Mouse (Mus musculus) hindbrain, postnatal 0 days (tissue): ENCODE data around the gene Ddx23. TPM values are rescaled to one million over a fixed set of nuclear protein-coding genes. Genes with fewer than 3 reads are reported as not detected.

ENCODE experiments used
- ATAC-seq: fragments of 200-750 bp; cut with Nextera tagmentation; 2 replicates; pipeline ENCODE4 v1.8.0; 2017; ENCODE audit warnings: mild to moderate bottlenecking, moderate TSS enrichment, moderate library complexity
- DNase-seq: peaks from one replicate; pipeline ENCODE4 v3.0.0-alpha.2; 2015; ENCODE audit warnings: low spot score
- H3K27ac ChIP-seq: fragments of 300-500 bp; sonication (generic); 2 replicates; pipeline ENCODE4 v1.5.1; 2014; ENCODE audit warnings: mild to moderate bottlenecking
- H3K27me3 ChIP-seq: fragments of 300-500 bp; sonication (generic); 2 replicates; pipeline ENCODE4 v1.6.1; 2014; ENCODE audit warnings: low read length, mixed read lengths; ENCODE audit not compliant: insufficient read depth
- H3K36me3 ChIP-seq: fragments of 300-500 bp; sonication (generic); 2 replicates; pipeline ENCODE4 v1.6.1; 2014; ENCODE audit warnings: low read length, mixed read lengths; ENCODE audit not compliant: insufficient read depth
- H3K4me1 ChIP-seq: fragments of 300-500 bp; sonication (generic); 2 replicates; pipeline ENCODE4 v1.6.1; 2014; ENCODE audit warnings: antibody characterized with exemption, low read length, mixed read lengths; ENCODE audit not compliant: insufficient read depth
- H3K4me2 ChIP-seq: fragments of 300-500 bp; sonication (generic); 2 replicates; pipeline ENCODE4 v1.6.1; 2014; ENCODE audit warnings: low read depth, mild to moderate bottlenecking, low read length, moderate library complexity, mixed read lengths
- H3K4me3 ChIP-seq: fragments of 300-500 bp; sonication (generic); 2 replicates; pipeline ENCODE4 v1.5.1; 2014; ENCODE audit warnings: low read length
- H3K9ac ChIP-seq: fragments of 300-500 bp; sonication (generic); replicated peaks from 2 replicates; pipeline ENCODE4 v1.6.1; 2014; ENCODE audit warnings: mild to moderate bottlenecking, low read length, moderate library complexity, mixed read lengths
- H3K9me3 ChIP-seq: fragments of 300-500 bp; sonication (generic); 2 replicates; pipeline ENCODE4 v1.6.1; 2016; ENCODE audit warnings: low read length, mixed read lengths
- CTCF ChIP-seq: IDR thresholded peaks from 2 replicates; pipeline ENCODE4 v1.5.1; 2016; ENCODE audit warnings: antibody characterized with exemption, control low read depth, low read depth
- WGBS: fragments of 180-500 bp; shearing (Covaris S2); extraction: QIAGEN DNeasy Blood & Tissue Kit; methylation state at CpG from one replicate; pipeline ENCODE4 v1.1.7; 2014; 5-methylcytosine and 5-hydroxymethylcytosine counted together
- polyA plus RNA-seq: library from polyadenylated mRNA; unstranded; fragments of >200 nt; fragmentation: Nextera tagmentation; extraction: Ambion mirVana; gene quantifications from 2 replicates; pipeline ENCODE4 v1.2.1, GENCODE M21; 2015
- total RNA-seq: library from RNA; depleted of rRNA; stranded (reverse); fragments of >200 nt; gene quantifications from 2 replicates; pipeline ENCODE4 v1.2.3, GENCODE M21; 2014

Ddx23 gene
- total and polyA plus RNA-seq, 2 experiments from 2014 or later: 20.1 to 52.9 TPM

- DNase-seq (peak; percentile 83), ATAC-seq (peak; percentile 62)
- Histone ChIP-seq H3K4me2 (peak overlapping the region; percentile 72), H3K4me1 (peaks cover 25% of the 10 kb centered on the region), H3K36me3 (no peaks in the 10 kb centered on the region), H3K27ac (peak overlapping the region; percentile 91), H3K9me3 (no peaks in the 10 kb centered on the region), H3K9ac (peak overlapping the region; percentile 83), H3K27me3 (no peaks in the 10 kb centered on the region), H3K4me3 (peak overlapping the region; percentile 69)
- no peak for TF ChIP-seq CTCF
- under 1% methylated on average over 59 of the region's 65 CpGs for WGBS
These were observed 28.1 kb downstream of the Ddx23 start for GRCm38 (mm10) chr15:98634541-98635081.

GRCm38 (mm10) chr15:98633822-98634470 is 28.7 kb downstream of the Ddx23 start:
- ATAC-seq (no peak), DNase-seq (peak; percentile 32)
- peak overlapping the region; percentile 91 for H3K27ac ChIP-seq
- H3K9ac ChIP-seq: peak overlapping the region; percentile 83
- H3K9me3 ChIP-seq: no peaks in the 10 kb centered on the region
- H3K4me2 ChIP-seq: peak overlapping the region; percentile 72
- no peak for TF ChIP-seq CTCF
- no peaks in the 10 kb centered on the region for H3K27me3 ChIP-seq
- 2% methylated on average over 25 of the region's 25 CpGs for WGBS
- H3K4me3 ChIP-seq: peak overlapping the region; percentile 69
- no peaks in the 10 kb centered on the region for H3K36me3 ChIP-seq
- H3K4me1 ChIP-seq: peaks cover 25% of the 10 kb centered on the region

DNA sequence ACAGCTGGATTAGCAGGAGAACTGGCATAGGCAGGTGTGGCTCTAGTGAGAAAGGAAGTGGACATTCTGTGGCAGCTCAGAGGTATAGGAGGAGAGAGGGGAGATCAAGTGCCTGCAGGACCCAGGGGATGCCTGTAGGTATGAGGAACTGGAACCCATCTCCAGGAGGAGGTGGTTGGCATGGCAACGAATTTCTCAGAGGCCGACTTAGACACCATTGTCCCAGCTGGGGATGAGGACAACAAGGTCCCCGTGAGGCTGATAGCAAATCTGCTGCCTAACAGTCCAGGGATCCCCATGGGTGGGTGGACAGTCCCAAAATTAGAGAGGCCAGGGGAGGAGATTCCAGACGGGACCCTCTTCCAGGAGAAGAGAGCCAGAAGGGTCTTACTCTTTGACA is 29.8 kb downstream of the Ddx23 start:
- TF ChIP-seq CTCF: no peak
- DNase-seq (no peak), ATAC-seq (no peak)
- peak overlapping the region; percentile 72 for H3K4me2 ChIP-seq
- H3K27ac ChIP-seq: peak overlapping the region; percentile 62; the same call in 1 of the 2 replicates
- H3K4me1 ChIP-seq: peaks cover 33% of the 10 kb centered on the region
- peak overlapping the region; percentile 83 for H3K9ac ChIP-seq
- H3K36me3 ChIP-seq: no peaks in the 10 kb centered on the region
- H3K4me3 ChIP-seq: peak overlapping the region; percentile 69
- H3K9me3 ChIP-seq: no peaks in the 10 kb centered on the region
- WGBS: 0% methylated on average over 4 of the region's 4 CpGs
- no peaks in the 10 kb centered on the region for H3K27me3 ChIP-seq

DNA sequence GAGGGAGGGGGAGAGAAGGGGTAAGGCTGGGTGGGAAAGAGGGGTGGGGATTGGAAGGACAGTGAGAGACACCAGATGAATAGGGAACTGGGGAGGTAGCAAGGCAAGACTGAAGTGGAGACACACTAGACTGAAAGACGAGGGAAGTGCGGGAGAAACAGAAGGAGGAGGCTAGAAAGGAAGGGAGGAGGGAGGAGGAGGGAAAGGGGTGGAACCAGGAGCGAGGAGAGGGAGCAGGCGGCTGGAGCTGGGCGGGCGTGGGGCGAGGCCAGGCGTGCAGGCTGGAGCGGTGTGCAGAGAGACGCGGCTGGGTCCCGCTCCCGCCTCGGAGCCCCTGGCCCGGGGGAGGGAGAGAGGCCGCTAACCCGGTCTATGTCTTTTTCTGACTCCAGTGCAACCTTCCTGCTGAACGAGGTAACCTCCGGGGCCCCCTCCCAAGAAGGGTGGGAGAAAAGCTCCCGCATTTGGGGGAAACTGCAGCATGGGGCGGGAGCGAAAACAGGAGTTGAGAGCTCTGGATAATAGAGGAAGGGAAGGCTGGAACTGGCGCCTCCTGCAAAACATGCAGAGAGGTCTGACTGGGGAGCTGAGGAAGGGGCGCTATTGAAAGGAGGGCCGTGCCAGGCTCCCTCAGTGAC is 30.5 kb downstream of the Ddx23 start:
- peak overlapping the region; percentile 72 for H3K4me2 ChIP-seq
- peak overlapping the region; percentile 69 for H3K4me3 ChIP-seq
- peaks cover 33% of the 10 kb centered on the region for H3K4me1 ChIP-seq
- no peaks in the 10 kb centered on the region for H3K36me3 ChIP-seq
- H3K27ac ChIP-seq: peak overlapping the region; percentile 62; the same call in 1 of the 2 replicates
- TF ChIP-seq CTCF: no peak
- peak; percentile 67 for DNase-seq
- ATAC-seq: peak; percentile 25; the same call in 1 of the 2 replicates
- no peaks in the 10 kb centered on the region for H3K9me3 ChIP-seq
- no peaks in the 10 kb centered on the region for H3K27me3 ChIP-seq
- WGBS: under 1% methylated on average over 25 of the region's 25 CpGs
- peak overlapping the region; percentile 83 for H3K9ac ChIP-seq

- Histone ChIP-seq H3K27me3 (no peaks in the 10 kb centered on the region), H3K4me2 (peak overlapping the region; percentile 72), H3K4me3 (peak overlapping the region; percentile 69), H3K9ac (peak overlapping the region; percentile 83), H3K4me1 (peaks cover 27% of the 10 kb centered on the region), H3K27ac (peak overlapping the region; percentile 62; the same call in 1 of the 2 replicates), H3K36me3 (no peaks in the 10 kb centered on the region), H3K9me3 (no peaks in the 10 kb centered on the region)
- under 1% methylated on average over 18 of the region's 18 CpGs for WGBS
- DNase-seq (peak; percentile 86), ATAC-seq (peak; percentile 44)
- TF ChIP-seq CTCF: peak; percentile 94
These were observed 31.2 kb downstream of the Ddx23 start for GRCm38 (mm10) chr15:98631493-98631892.

- Histone ChIP-seq H3K9ac (peak within 1 kb of the TSS; percentile 83; the same call in 1 of the 2 replicates), H3K4me3 (peak within 1 kb of the TSS; percentile 69), H3K4me2 (peak within 1 kb of the TSS; percentile 72), H3K27ac (peak within 1 kb of the TSS; percentile 62; the same call in 1 of the 2 replicates), H3K4me1 (peaks cover 22% of the 10 kb centered on the region), H3K27me3 (no peaks in the 10 kb centered on the region), H3K9me3 (no peaks in the 10 kb centered on the region), H3K36me3 (no peaks in the 10 kb centered on the region)
- no peak for TF ChIP-seq CTCF
- DNase-seq (no peak), ATAC-seq (no peak)
- WGBS: 42% methylated on average over 4 of the region's 4 CpGs
These were observed 32.2 kb downstream of the Ddx23 start, which contains the start of gene Cacnb3 for GRCm38 (mm10) chr15:98630540-98630939. Gene Cacnb3, plus strand, starts transcription at chr15:98630840.
